Mouse (Mus musculus) C3H10T1/2 (cell line): ENCODE data around the gene Olfr1024. TPM values are rescaled to one million over a fixed set of nuclear protein-coding genes. Genes with fewer than 3 reads are reported as not detected.

ENCODE experiments used
- polyA plus RNA-seq, 2 experiments: library from polyadenylated mRNA; unstranded; fragments of >200 nt; fragmentation: generic; extraction: Trizol; gene quantifications; one replicate each; pipeline ENCODE4 v1.2.1; 2012; ENCODE audit warnings: missing spikeins in 2 of 2

The Olfr1024 gene
- polyA plus RNA-seq: not detected

DNA sequence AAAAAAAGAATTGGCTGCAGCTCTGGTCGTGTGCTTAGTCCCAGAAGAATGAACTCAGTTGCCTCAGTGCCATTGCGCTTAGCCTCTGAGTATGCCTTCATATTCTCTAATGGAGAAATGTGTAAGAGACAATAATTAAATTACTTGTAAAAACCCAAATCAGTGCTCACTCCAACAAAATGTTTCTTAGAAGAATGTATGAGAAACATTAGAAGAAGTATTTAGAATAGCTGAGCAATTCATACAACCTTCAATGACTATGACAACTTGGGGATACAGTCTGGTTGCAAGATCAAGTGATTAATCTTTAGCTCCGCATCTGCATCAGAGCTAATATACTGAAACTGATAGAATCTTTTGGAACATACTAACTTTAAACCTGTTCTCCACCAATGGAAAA is at the start of gene Olfr1024:
Olfr1024 (minus strand) TSS at position 101 of the 400 bp plus-strand sequence.

DNA sequence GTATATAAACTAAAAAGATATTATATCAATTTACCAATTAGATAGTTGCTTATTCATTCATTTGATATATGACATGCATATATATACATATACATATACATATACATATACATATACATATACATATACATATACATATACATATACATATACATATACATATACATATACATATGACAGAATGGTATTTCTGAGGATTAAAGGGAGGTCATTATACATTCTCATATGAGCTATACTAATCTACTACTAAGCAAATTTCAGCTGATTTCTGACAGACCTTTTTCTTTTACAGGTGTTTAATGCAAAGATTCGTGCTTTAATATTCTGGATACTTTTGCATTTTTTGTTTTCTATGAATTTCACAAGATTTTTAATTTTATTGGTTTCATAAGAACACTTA is 45.3 kb upstream of the Olfr1024 start, which contains the start of gene Olfr1028:
Olfr1028 (plus strand) TSS at position 301 of the 400 bp plus-strand sequence.

DNA sequence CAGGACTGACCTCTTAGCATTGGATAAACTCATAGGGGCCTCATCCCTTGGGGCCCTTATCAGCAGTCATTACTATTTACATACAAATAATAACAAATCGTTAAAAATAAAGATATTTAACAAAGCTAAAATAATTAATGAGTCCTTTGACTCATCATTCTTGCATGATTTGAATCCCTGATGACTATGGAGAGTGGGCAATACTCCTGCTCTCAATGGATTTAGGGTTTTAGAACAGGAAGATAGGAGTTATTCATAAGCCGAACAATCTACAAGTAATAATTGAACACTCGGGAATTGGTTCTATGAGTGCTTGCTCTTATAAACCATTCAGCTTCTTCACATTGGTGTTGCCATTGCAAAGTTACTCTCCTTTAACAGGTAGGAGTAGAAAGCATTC is 16.4 kb upstream of the Olfr1024 start, which contains the start of gene Olfr1026:
Olfr1026 (plus strand) TSS at position 301 of the 400 bp plus-strand sequence.

DNA sequence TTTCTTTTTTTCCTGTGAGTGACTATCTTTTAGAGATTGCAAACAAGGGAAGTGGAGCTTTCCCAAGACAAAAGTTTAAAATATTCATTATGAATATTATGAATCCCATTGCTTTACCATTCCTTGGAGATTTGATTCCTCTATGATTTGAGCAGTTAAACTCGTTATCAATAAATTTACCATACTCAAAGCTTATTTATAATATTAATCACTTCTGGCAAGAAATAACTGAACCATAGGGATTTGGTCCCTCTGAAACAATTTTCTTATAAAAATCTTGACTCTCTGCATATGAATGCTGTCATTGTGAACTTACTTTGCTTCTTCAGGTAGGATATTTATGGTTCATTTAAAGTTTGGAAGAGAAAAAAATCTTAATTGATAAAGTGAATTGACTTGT is 10.0 kb upstream of the Olfr1024 start, which contains the start of gene Olfr1025-ps1:
Olfr1025-ps1 (plus strand) TSS at position 301 of the 400 bp plus-strand sequence.

DNA sequence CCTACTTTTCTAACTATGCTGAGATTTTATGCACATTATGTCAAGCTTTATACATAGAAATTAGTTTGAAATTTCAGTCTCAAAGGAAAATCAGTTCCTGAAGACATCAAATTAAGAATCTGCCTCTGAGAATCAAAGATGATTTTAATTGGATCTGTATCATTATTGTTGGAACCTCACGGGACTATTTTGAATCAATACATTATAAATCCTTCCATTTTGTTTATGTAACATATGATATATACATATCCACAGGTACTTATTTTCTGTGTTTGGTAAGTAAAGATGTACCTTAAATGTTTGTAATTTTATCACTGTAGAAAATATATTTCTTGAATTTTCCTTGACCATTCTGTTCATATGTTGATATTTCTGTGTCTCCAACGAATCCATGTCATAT is 19.5 kb downstream of the Olfr1024 start, which contains the start of gene Olfr1023:
Olfr1023 (plus strand) TSS at position 301 of the 400 bp plus-strand sequence.

DNA sequence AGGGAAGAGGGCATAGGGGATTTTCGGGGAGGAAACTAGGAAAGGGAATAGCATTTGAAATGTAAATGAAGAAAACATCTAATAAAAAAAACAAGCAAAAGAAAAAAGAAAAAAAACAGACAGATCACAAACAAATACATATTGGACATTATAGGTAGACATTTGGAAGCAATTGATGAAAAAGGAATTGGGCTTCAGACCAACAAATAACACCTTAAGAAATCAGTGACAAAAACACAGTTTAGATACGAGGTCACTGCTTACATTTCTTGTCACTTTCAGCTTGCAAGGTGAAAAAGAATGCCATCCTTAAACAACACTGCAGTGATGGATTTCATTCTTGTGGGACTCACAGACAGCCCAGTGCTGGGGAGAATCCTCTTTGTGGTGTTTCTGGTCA is 36.6 kb downstream of the Olfr1024 start, which contains the start of gene Olfr1022:
Olfr1022 (plus strand) TSS at position 301 of the 400 bp plus-strand sequence.

Other genes starting within 250 kb of the Olfr1024 start
- gene Olfr154, start 240.6 kb downstream of the Olfr1024 start, polyA plus RNA-seq: not detected
- not detected for gene Olfr1006, start 226.3 kb downstream of the Olfr1024 start, polyA plus RNA-seq
- gene Olfr1008, start 215.6 kb downstream of the Olfr1024 start, polyA plus RNA-seq: not detected
- not detected for gene Olfr1009, start 189.6 kb downstream of the Olfr1024 start, polyA plus RNA-seq
- gene Olfr1012, start 142.3 kb downstream of the Olfr1024 start, polyA plus RNA-seq: not detected
- gene Olfr1013, start 138.0 kb downstream of the Olfr1024 start, polyA plus RNA-seq: not detected
- not detected for gene Olfr1014, start 132.3 kb downstream of the Olfr1024 start, polyA plus RNA-seq
- not detected for gene Olfr1015, start 123.0 kb downstream of the Olfr1024 start, polyA plus RNA-seq
- gene Olfr1016, start 102.5 kb downstream of the Olfr1024 start, polyA plus RNA-seq: not detected
- not detected for gene Olfr1018, start 86.6 kb downstream of the Olfr1024 start, polyA plus RNA-seq
- gene Olfr1019, start 59.6 kb downstream of the Olfr1024 start, polyA plus RNA-seq: not detected
- gene Olfr1020, start 58.0 kb downstream of the Olfr1024 start, polyA plus RNA-seq: not detected
- gene Olfr1022, start 36.5 kb downstream of the Olfr1024 start, polyA plus RNA-seq: not detected
- not detected for gene Olfr1023, start 19.4 kb downstream of the Olfr1024 start, polyA plus RNA-seq
- not detected for gene Olfr1025-ps1, start 10.1 kb upstream of the Olfr1024 start, polyA plus RNA-seq
- not detected for gene Olfr1026, start 16.5 kb upstream of the Olfr1024 start, polyA plus RNA-seq
- gene Olfr1028, start 45.4 kb upstream of the Olfr1024 start, polyA plus RNA-seq: not detected
- gene Olfr1029, start 68.8 kb upstream of the Olfr1024 start, polyA plus RNA-seq: not detected
- not detected for gene Olfr1030, start 74.2 kb upstream of the Olfr1024 start, polyA plus RNA-seq
- not detected for gene Olfr1031, start 85.3 kb upstream of the Olfr1024 start, polyA plus RNA-seq
- not detected for gene Olfr1032, start 100.5 kb upstream of the Olfr1024 start, polyA plus RNA-seq
- gene Olfr1033, start 115.6 kb upstream of the Olfr1024 start, polyA plus RNA-seq: not detected
- not detected for gene Olfr1034, start 140.8 kb upstream of the Olfr1024 start, polyA plus RNA-seq
- not detected for gene Olfr1036, start 168.9 kb upstream of the Olfr1024 start, polyA plus RNA-seq
- gene Olfr1037, start 182.3 kb upstream of the Olfr1024 start, polyA plus RNA-seq: not detected
- not detected for gene Olfr1039, start 230.9 kb upstream of the Olfr1024 start, polyA plus RNA-seq
- gene Olfr1040, start 241.7 kb upstream of the Olfr1024 start, polyA plus RNA-seq: not detected